8 mouse cellular contexts compared by ENCODE assay signal in genomic region chr3:63964100-63964921, GRCm38 (mm10). TPM values are rescaled to one million over a fixed set of nuclear protein-coding genes. Genes with fewer than 3 reads are reported as not detected.
DNase-seq lines count a peak whose midpoint lies in the region; ATAC-seq lines count a peak whose summit lies in the region.

TSS of gene Slc33a1 (minus strand) at chr3:63964768.

- ATAC-seq in inflammation-experienced regulatory T-cells, adult 6 months: peak; percentile 91
- ATAC-seq in megakaryocyte-erythroid progenitor cell, adult 5-6 weeks (replicated peaks; ENCODE audit: low FRiP score, low TSS enrichment, poor library complexity, severe bottlenecking): peak; percentile 94

- peak; percentile 99 to 100 for DNase-seq in adrenal gland, adult (ENCODE audit: inconsistent age in 2 of 2, low spot score in 1 of 2)
- peak; percentile 100 for DNase-seq in embryo, embryonic 10.5 days (ENCODE audit: low spot score)
- DNase-seq in gastrocnemius, postnatal 14 days: peak; percentile 100
- peak; percentile 100 for DNase-seq in left cerebral cortex, postnatal 10 days (ENCODE audit: extremely low spot score in 1 of 2, low spot score in 2 of 2)
- DNase-seq in right cerebral cortex, postnatal 25 days: peak; percentile 98
- peak; percentile 97 to 99 for DNase-seq in urinary bladder, postnatal 4 days (ENCODE audit: low spot score in 2 of 2)

- intact Hi-C loops in gastrocnemius, postnatal 14 days (cut with DNase I; ENCODE audit: low total_unique reads): no loop called here
- intact Hi-C loops in left cerebral cortex, postnatal 10 days (cut with DNase I): no loop called here

RNA-seq across cellular contexts. Expression of gene Slc33a1, which starts in this region (rescaled TPM):
- 1 to 10 TPM; 5.8 to 7.0 TPM for total RNA-seq in gastrocnemius, postnatal 14 days (2021)
- 10 to 100 TPM in 2 of 3 experiments, 1 to 10 TPM in 1; 7.9 to 14.5 (median 10.4) TPM for polyA plus RNA-seq in inflammation-experienced regulatory T-cells, adult 6 months (2017; shearing (Covaris generic))
- 10 to 100 TPM; 24.6 to 28.2 TPM for total RNA-seq in left cerebral cortex, postnatal 10 days (2021)
- total RNA-seq in megakaryocyte-erythroid progenitor cell, adult 5-6 weeks (2014; fragmentation: Nextera tagmentation): 10.1 and 11.7 TPM in 2 replicates
- 15.3 and 17.9 TPM in 2 replicates for total RNA-seq in megakaryocyte-erythroid progenitor cell, adult 5-6 weeks (2017)

Comparison
In these comparisons a context has a peak if more than half of its experiments do, and no peak if none do; other contexts are left out.
1. Peak in every context shown above with its lines: DNase-seq and ATAC-seq.